ENCODE assay signal across 16 mouse cellular contexts in genomic region chr7:28735701-28736100, GRCm38 (mm10). TPM values are rescaled to one million over a fixed set of nuclear protein-coding genes. Genes with fewer than 3 reads are reported as not detected.
"Had no signal": no experiment of that assay in that cellular context is flagged by ENCODE, and none has a peak within 500 bp of the region (broad histone marks: within the 10 kb centered on the region; RNA-seq: fewer than 3 reads in every experiment).

No protein-coding gene starts in this region.

- DNase-seq: kidney, adult 11 months; kidney, adult 9 months; kidney, postnatal 36 days; layer of hippocampus, adult 9-11 months; layer of hippocampus, postnatal 36 days; left cerebral cortex, postnatal 4 days; lung, embryonic 14.5 days; right cerebral cortex, postnatal 14 days; thymus, postnatal 4 days had no signal

- H3K4me3 ChIP-seq: limb, embryonic 13.5 days; neural tube, embryonic 13.5 days had no signal

- H3K9ac ChIP-seq: limb, embryonic 13.5 days; liver, embryonic 14.5 days; lung, embryonic 14.5 days; neural tube, embryonic 13.5 days had no signal

- H3K4me2 ChIP-seq: limb, embryonic 13.5 days; lung, embryonic 14.5 days; neural tube, embryonic 13.5 days had no signal

- ATAC-seq: midbrain, embryonic 16.5 days had no signal

- H3K27ac ChIP-seq: kidney, postnatal 0 days; limb, embryonic 13.5 days; liver, embryonic 14.5 days; neural tube, embryonic 13.5 days had no signal

RNA-seq across cellular contexts. Expression of gene Ccer2, which starts 20.3 kb away (rescaled TPM):
- polyA plus RNA-seq: kidney, postnatal 0 days; limb, embryonic 13.5 days; liver, adult 2 months; liver, embryonic 14.5 days; lung, embryonic 14.5 days; stomach, embryonic 16.5 days had no signal
